9 mouse cellular contexts compared by ENCODE assay signal in the genomic region with DNA sequence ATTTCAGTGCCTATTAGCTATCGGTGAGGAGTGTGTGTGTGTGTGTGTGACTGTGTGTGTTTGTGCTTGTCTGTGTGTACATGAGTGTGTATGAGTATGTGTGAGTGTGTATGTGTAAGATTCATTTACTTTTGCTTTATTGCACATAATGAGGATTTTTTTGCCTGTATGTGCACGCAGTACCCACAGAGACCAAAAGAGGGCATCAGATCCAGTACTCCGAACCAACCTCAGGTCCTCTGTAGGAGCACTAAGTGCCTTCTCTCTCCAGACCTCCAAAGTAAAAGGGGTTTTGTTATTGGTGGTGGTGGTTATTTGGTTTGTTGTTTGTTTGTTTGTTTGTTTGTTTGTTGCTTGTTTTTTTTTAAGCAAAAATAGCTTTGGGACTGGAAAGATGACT. TPM values are rescaled to one million over a fixed set of nuclear protein-coding genes. Genes with fewer than 3 reads are reported as not detected.
DNase-seq lines count a peak whose midpoint lies in the region; ATAC-seq lines count a peak whose summit lies in the region.
"Had no signal": no experiment of that assay in that cellular context is flagged by ENCODE, and none has a peak within 500 bp of the region (broad histone marks: within the 10 kb centered on the region; RNA-seq: fewer than 3 reads in every experiment).

No protein-coding gene starts in this region.

- WGBS in midbrain, embryonic 14.5 days = 75% methylated on average over 3 of the region's 3 CpGs
- 69% methylated on average over 3 of the region's 3 CpGs for WGBS in midbrain, embryonic 15.5 days
- WGBS in forebrain, embryonic 16.5 days = 77% methylated on average over 3 of the region's 3 CpGs

- H3K27ac ChIP-seq in midbrain, embryonic 14.5 days (replicated peaks; ENCODE audit: low read depth, low read length) = no peak overlapping the region
- no peak overlapping the region for H3K27ac ChIP-seq in midbrain, embryonic 15.5 days
- no peak overlapping the region for H3K27ac ChIP-seq in forebrain, embryonic 16.5 days (ENCODE audit: low read length)
- H3K27ac ChIP-seq: neural tube, embryonic 12.5 days had no signal

- no peaks in the 10 kb centered on the region for H3K36me3 ChIP-seq in midbrain, embryonic 14.5 days (ENCODE audit: control insufficient read depth, insufficient read depth, low read length)
- no peaks in the 10 kb centered on the region for H3K36me3 ChIP-seq in midbrain, embryonic 15.5 days (replicated peaks)
- no peaks in the 10 kb centered on the region for H3K36me3 ChIP-seq in forebrain, embryonic 16.5 days (ENCODE audit: control insufficient read depth, insufficient read depth)
- H3K36me3 ChIP-seq: neural tube, embryonic 12.5 days had no signal

- no peak overlapping the region for H3K4me3 ChIP-seq in midbrain, embryonic 14.5 days (replicated peaks; ENCODE audit: low read depth, low read length)
- H3K4me3 ChIP-seq in midbrain, embryonic 15.5 days = no peak overlapping the region
- no peak overlapping the region for H3K4me3 ChIP-seq in forebrain, embryonic 16.5 days (replicated peaks; ENCODE audit: low read length)
- H3K4me3 ChIP-seq: neural tube, embryonic 12.5 days had no signal

- no peak for ATAC-seq in midbrain, embryonic 14.5 days (ENCODE audit: low FRiP score, low TSS enrichment)
- no peak for ATAC-seq in midbrain, embryonic 15.5 days (replicated peaks)
- ATAC-seq in megakaryocyte-erythroid progenitor cell, adult 5-6 weeks (replicated peaks; ENCODE audit: low FRiP score, low TSS enrichment, poor library complexity, severe bottlenecking) = peak; percentile 76; the same call in 1 of the 2 replicates
- no peak for ATAC-seq in forebrain, embryonic 16.5 days

- no peaks in the 10 kb centered on the region for H3K27me3 ChIP-seq in midbrain, embryonic 14.5 days (ENCODE audit: control insufficient read depth, insufficient read depth, low read length)
- no peaks in the 10 kb centered on the region for H3K27me3 ChIP-seq in midbrain, embryonic 15.5 days (replicated peaks)
- no peaks in the 10 kb centered on the region for H3K27me3 ChIP-seq in forebrain, embryonic 16.5 days (replicated peaks; ENCODE audit: control insufficient read depth, insufficient read depth, low read length)
- H3K27me3 ChIP-seq: neural tube, embryonic 12.5 days had no signal

- no peak overlapping the region for H3K4me2 ChIP-seq in midbrain, embryonic 14.5 days (ENCODE audit: low read length)
- H3K4me2 ChIP-seq in midbrain, embryonic 15.5 days = no peak overlapping the region
- H3K4me2 ChIP-seq in forebrain, embryonic 16.5 days (ENCODE audit: low read length) = no peak overlapping the region
- H3K4me2 ChIP-seq: neural tube, embryonic 12.5 days had no signal

- no peaks in the 10 kb centered on the region for H3K9me3 ChIP-seq in midbrain, embryonic 14.5 days (ENCODE audit: control insufficient read depth, low read length)
- H3K9me3 ChIP-seq in midbrain, embryonic 15.5 days = no peaks in the 10 kb centered on the region
- no peaks in the 10 kb centered on the region for H3K9me3 ChIP-seq in forebrain, embryonic 16.5 days (ENCODE audit: control insufficient read depth, low read length)
- H3K9me3 ChIP-seq: neural tube, embryonic 12.5 days had no signal

- H3K9ac ChIP-seq in midbrain, embryonic 14.5 days (replicated peaks; ENCODE audit: low read length) = no peak overlapping the region
- no peak overlapping the region for H3K9ac ChIP-seq in midbrain, embryonic 15.5 days
- no peak overlapping the region for H3K9ac ChIP-seq in forebrain, embryonic 16.5 days (replicated peaks; ENCODE audit: low read depth, low read length)
- H3K9ac ChIP-seq: neural tube, embryonic 12.5 days had no signal

- no peaks in the 10 kb centered on the region for H3K4me1 ChIP-seq in midbrain, embryonic 14.5 days (ENCODE audit: control insufficient read depth, insufficient read depth, low read length)
- 0 out of 2 replicates have a peak, but pooled peaks cover under 1% of the 10 kb centered on the region for H3K4me1 ChIP-seq in midbrain, embryonic 15.5 days
- no peaks in the 10 kb centered on the region for H3K4me1 ChIP-seq in forebrain, embryonic 16.5 days (replicated peaks; ENCODE audit: control insufficient read depth, insufficient read depth, low read length)
- H3K4me1 ChIP-seq: neural tube, embryonic 12.5 days had no signal

- DNase-seq in gastrocnemius, adult 18-20 months (ENCODE audit: low spot score) = peak; percentile 29
- DNase-seq in gastrocnemius, postnatal 36 days = no peak
- DNase-seq in midbrain, embryonic 14.5 days = peak; percentile 37
- DNase-seq in adrenal gland, postnatal 36 days = peak; percentile 23 to 46
- no peak for DNase-seq in cerebellum, adult 9-10 months

- intact Hi-C loops in gastrocnemius, postnatal 36 days (cut with DNase I) = loop anchor here (5.0 kb wide), 1 partner anchor 51 kb away; no protein-coding TSS in a partner anchor

RNA-seq across cellular contexts. Expression of gene Best3, which starts 5.2 kb away (rescaled TPM):
- 10 to 100 TPM; 23.5 to 29.6 TPM for total RNA-seq in gastrocnemius, adult 18-20 months (2021)
- total RNA-seq in gastrocnemius, postnatal 36 days (2021) = 10 to 100 TPM; 20.9 to 24.3 TPM
- 0.12 TPM in 1 of 2 replicates, not detected in the other for polyA plus RNA-seq in midbrain, embryonic 14.5 days (2014; fragmentation: Nextera tagmentation; extraction: Ambion mirVana)
- polyA plus RNA-seq in midbrain, embryonic 15.5 days (2015; fragmentation: Nextera tagmentation; extraction: Ambion mirVana) = 0.10 TPM in 1 of 2 replicates, not detected in the other
- total RNA-seq in adrenal gland, postnatal 36 days (2021) = under 1 TPM; 0.23 to 0.33 TPM
- not detected in 2 replicates for total RNA-seq in megakaryocyte-erythroid progenitor cell, adult 5-6 weeks (2014; fragmentation: Nextera tagmentation)
- total RNA-seq in megakaryocyte-erythroid progenitor cell, adult 5-6 weeks (2017) = not detected in 2 replicates
- polyA plus RNA-seq in forebrain, embryonic 16.5 days (2015; fragmentation: Nextera tagmentation; extraction: Ambion mirVana) = not detected in 2 replicates

RNA-seq across cellular contexts. Expression of gene Gm10271, which starts 8.5 kb away (rescaled TPM):
- total RNA-seq in gastrocnemius, adult 18-20 months (2021) = not detected
- not detected for total RNA-seq in gastrocnemius, postnatal 36 days (2021)
- polyA plus RNA-seq in midbrain, embryonic 14.5 days (2014; fragmentation: Nextera tagmentation; extraction: Ambion mirVana) = not detected in 2 replicates
- polyA plus RNA-seq in midbrain, embryonic 15.5 days (2015; fragmentation: Nextera tagmentation; extraction: Ambion mirVana) = not detected in 2 replicates
- total RNA-seq in adrenal gland, postnatal 36 days (2021) = not detected
- total RNA-seq in megakaryocyte-erythroid progenitor cell, adult 5-6 weeks (2014; fragmentation: Nextera tagmentation) = not detected in 2 replicates
- not detected in 2 replicates for total RNA-seq in megakaryocyte-erythroid progenitor cell, adult 5-6 weeks (2017)
- polyA plus RNA-seq in forebrain, embryonic 16.5 days (2015; fragmentation: Nextera tagmentation; extraction: Ambion mirVana) = not detected in 2 replicates
- polyA plus RNA-seq: neural tube, embryonic 12.5 days had no signal

RNA-seq across cellular contexts. Expression of gene Rab3ip, which starts 30.3 kb away (rescaled TPM):
- total RNA-seq in gastrocnemius, adult 18-20 months (2021) = 10 to 100 TPM; 29.9 to 33.8 TPM
- 10 to 100 TPM; 24.9 to 29.2 TPM for total RNA-seq in gastrocnemius, postnatal 36 days (2021)
- 40.4 and 41.6 TPM in 2 replicates for polyA plus RNA-seq in midbrain, embryonic 14.5 days (2014; fragmentation: Nextera tagmentation; extraction: Ambion mirVana)
- 41.8 and 42.8 TPM in 2 replicates for polyA plus RNA-seq in midbrain, embryonic 15.5 days (2015; fragmentation: Nextera tagmentation; extraction: Ambion mirVana)
- total RNA-seq in adrenal gland, postnatal 36 days (2021) = 10 to 100 TPM; 35.4 to 51.5 TPM
- total RNA-seq in megakaryocyte-erythroid progenitor cell, adult 5-6 weeks (2014; fragmentation: Nextera tagmentation) = 7.4 and 13.5 TPM in 2 replicates
- total RNA-seq in megakaryocyte-erythroid progenitor cell, adult 5-6 weeks (2017) = 3.6 and 8.0 TPM in 2 replicates
- 48.2 and 51.3 TPM in 2 replicates for polyA plus RNA-seq in forebrain, embryonic 16.5 days (2015; fragmentation: Nextera tagmentation; extraction: Ambion mirVana)

Comparison
In these comparisons a context has a peak if more than half of its experiments do, and no peak if none do; other contexts are left out.
1. DNase-seq: peak in gastrocnemius, adult 18-20 months (single experiment), midbrain, embryonic 14.5 days (single experiment) and adrenal gland, postnatal 36 days (2 of 2); none in gastrocnemius, postnatal 36 days (0 of 2) and cerebellum, adult 9-10 months (single experiment).
2. RNA of gene Best3, which starts 5.2 kb away (total RNA-seq): 23.5 to 29.6 TPM in gastrocnemius, adult 18-20 months and 20.9 to 24.3 TPM in gastrocnemius, postnatal 36 days; 0.23 to 0.33 TPM in adrenal gland, postnatal 36 days and not detected in megakaryocyte-erythroid progenitor cell, adult 5-6 weeks; every median in the first group is over 10 times any median in the second.